Mouse (Mus musculus) thymus, postnatal 0 days (tissue): ENCODE measurements around the gene Itga3. TPM values are rescaled to one million over a fixed set of nuclear protein-coding genes. Genes with fewer than 3 reads are reported as not detected.
A peak's percentile ranks its signal among the peaks of the same experiment; 100 is the strongest.

Source experiments
- DNase-seq: peaks from one replicate; pipeline ENCODE4 v3.0.0-alpha.2; 2015; ENCODE audit warnings: low spot score
- polyA plus RNA-seq: library from polyadenylated mRNA; unstranded; fragments of >200 nt; fragmentation: Nextera tagmentation; extraction: Ambion mirVana; gene quantifications from 2 replicates; pipeline ENCODE4 v1.2.1, GENCODE M21; 2015

The Itga3 gene
- polyA plus RNA-seq, 1 experiment from 2014 or later = 7.0 TPM

DNA sequence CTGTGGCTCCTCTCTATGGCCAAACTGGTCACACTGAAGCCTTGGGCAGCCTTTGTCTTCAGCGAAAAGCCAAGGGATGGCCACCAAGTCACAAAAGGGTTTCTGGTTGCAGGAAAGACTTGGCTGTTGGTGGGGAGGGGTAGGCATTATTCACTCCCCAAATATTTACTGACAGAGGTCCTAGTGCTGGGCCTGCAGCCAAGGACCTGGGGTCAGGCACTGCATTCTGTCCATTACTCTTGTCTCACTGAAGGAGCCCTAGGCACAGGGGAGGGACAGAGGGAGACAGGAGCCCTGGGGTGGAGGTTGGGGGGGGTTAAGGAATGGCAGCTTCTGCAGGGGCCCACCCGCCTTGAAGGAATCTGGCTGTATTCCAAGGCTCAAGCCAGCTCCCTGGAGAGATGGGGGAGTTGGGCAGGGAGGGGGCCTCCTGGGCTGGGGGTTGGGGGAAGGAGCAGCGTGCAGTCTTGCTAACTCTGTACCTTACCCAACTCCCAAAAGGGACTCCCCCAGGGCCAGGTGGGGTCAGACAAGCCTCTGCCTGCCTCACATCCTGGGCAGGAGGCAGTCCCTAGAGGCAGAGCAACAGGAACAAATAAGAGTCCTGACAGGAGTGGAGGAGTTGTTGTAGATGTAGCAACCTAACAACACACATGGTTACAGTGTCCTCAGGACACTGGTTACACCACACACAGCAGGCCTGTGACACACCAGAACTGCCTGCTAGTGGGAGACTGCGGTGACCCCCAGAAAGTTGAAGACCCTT is 20.2 kb upstream of the Itga3 start:
- no peak for DNase-seq

DNA sequence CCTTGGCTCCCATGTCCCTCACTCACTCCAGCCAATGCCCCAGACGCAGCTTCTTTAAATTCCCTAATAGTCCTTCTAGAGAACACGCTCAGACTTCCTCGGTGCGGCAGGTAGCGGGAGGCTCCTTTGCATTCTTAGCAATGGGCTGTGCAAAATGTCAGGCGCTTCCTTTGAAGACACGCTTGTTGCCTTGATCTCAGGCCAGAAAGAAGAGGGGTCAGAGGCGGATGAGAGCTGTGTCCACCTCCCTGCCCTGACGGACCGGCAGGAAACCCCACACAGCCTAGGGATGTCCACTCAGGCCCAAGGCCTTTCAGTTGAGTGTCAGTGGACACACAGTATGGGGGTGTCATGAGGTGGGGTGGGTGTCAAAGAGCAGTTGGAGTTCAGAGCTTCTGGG is 19.0 kb upstream of the Itga3 start:
- no peak for DNase-seq

- DNase-seq = no peak
Observed at GRCm38 (mm10) chr11:95093077-95093476, 16.5 kb upstream of the Itga3 start.

DNA sequence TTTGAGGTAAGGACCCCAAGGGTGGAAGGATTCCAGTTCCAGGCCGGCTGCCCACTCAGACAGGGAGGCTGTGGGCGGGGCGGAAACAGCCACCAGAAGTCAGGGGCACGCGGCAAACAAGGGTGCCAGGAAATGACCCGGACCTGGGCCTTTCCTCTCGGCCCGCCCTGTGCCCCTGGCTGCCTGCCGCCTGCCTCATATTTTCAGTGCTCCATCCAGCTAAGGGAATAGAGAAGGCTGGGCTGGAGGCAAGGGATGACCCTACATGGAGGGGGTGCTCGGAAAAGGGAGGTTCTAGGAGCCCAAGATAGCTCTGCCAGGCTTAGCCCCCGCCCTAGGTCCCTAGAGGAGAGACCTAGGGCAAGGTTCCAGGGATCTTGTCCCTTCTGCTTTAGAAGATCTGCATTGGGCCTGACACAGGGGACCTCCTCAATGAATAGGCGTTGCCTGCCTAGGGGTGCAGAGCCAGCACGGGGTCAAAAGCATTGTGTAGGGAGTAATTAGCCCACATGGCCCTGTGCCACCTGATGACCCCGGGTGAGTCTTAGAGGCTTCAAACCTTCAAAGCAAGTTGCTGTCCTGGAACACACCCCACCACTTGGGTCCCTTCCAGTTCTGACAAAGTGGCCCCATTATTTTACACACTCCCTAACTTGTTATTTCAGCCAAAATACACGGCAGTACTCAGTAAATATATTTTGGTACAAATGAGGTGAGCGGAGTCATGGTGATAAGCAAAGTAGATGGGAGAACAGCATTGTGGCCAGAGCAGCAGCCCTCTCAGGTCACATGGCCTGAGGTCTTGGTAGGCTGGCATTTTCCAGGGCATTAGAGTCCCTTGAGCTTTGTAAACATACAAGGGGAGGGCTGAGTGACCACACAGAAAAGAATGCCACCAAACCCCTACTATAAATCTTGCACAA is 12.5 kb upstream of the Itga3 start:
- no peak for DNase-seq

GRCm38 (mm10) chr11:95088286-95088685 is 11.7 kb upstream of the Itga3 start:
- no peak for DNase-seq

DNA sequence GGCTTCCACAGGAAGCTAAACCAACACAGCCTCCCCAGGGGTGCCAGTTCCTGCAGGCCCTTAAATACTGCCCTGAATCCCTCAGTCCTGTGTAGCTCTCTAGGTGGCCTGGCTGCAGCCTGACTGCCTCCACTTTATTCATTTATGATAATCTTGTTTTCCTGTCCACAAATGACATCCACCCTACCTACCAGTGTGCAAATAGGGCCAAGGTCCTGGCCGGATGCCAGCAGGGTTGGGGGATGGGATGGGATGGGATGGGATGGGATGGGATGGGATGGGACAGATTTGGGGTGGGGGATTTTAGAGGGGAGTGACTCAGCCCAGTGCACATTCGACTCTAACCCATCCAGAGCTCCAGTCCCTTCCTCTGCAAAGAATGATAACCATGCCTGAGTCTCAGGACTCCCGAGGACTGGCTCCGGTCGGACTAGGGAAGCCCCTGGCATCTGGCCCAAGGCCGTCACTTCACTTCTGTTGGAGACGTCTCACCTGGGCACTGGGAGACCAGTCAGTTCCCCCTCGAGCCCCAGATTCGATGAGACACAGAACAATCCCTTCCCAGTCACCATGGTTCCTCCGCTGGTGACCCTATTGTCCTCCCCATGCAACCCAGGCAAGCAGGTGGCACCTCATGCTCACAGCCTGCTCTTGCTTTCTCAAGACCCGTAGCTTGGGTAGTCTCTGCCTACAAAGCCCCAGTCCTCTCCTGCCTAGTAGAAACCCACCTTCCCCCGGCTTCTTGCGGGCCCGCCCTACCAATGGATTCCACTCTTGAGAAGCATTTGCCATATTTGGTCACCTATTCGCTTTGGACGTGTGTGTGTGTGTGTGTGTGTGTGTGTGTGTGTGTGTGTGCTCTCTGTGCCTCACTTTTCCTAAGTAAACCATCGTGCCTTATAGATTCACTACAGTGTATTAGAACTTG is 11.0 kb upstream of the Itga3 start:
- DNase-seq = no peak

DNA sequence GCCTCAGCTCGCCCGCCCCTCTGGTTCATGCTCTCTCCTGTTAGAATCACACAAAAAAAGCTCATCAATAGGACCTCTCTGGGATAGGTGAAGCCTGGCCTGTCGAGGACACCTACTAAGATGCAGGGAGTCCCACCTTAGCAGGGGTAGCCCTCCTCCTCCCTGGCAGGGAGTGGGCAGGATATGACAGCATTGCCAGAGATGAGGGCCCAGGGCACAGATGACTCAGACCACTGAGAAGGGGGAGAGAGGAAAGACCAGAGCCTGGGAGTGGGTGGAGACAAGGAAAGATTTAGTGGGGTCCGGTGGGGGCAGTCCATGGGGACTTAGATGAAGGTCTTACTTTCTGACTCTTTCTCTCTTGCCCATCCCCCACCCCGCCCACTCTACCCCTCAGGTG is 9.6 kb upstream of the Itga3 start:
- no peak for DNase-seq

GRCm38 (mm10) chr11:95085710-95086109 is 9.1 kb upstream of the Itga3 start:
- DNase-seq = no peak

GRCm38 (mm10) chr11:95084811-95085382 is 8.3 kb upstream of the Itga3 start:
- DNase-seq = no peak

DNA sequence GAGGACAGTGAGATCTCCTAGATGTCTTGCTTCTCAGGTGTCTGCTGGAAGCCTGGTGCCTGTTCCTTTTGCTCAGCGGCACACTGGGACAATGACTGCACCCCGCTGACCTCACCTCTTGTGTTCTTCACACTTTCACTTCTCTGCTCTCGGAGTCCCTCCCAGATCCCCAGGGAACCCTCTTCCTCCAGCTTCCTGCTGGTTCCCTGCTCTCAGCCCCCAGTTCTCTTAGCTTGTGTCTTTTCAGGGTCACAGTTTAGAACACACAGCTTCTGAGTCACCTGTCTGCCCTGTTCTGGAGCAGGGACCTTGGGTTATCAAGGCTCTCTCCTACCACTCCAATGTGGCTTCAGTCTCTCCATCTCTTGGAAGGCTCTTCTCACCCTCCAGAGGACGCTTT is 7.6 kb upstream of the Itga3 start:
- no peak for DNase-seq

GRCm38 (mm10) chr11:95082896-95083295 is 6.3 kb upstream of the Itga3 start:
- DNase-seq = peak; percentile 75

DNA sequence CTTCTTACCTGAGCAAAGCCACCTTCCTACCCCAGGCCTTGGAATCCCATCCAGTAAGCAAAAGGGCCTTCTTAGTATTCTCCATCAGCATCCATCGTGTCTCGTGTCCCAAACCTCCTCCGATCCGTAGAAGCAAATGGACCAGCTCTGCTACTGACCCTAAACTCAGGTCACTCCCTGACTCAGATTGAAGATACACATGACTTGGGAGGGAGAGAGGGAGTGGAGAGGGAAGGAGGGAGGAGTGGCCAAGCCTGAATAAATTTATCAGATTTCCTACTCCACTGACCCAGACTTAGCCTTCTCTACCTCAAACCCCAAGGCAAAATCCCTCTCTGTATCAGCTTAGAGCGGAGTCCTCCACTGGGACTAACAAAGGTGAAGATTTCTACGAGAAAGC is 4.2 kb upstream of the Itga3 start:
- DNase-seq = no peak

GRCm38 (mm10) chr11:95079256-95079875 is 2.8 kb upstream of the Itga3 start:
- DNase-seq = no peak

DNA sequence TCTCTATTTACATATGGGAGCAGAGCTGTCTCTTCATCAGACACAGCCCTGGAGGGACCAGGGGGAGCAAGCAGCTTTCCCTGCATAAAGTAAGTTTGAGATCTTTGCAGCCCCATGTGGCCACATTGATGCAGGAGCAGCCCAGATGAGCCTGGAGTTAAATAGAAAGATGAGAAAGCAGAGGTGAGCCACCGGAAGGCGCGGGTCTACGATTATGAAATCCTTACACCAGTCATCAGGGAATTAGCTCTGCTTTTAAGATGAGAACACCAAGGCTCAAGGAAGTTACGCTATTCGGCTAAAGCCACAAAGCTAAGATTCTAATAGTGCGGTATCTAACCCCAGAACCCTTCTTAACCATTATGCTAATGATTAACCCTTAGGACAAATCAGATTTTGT is 1.4 kb upstream of the Itga3 start:
- no peak for DNase-seq

- DNase-seq = peak; percentile 58
Observed at GRCm38 (mm10) chr11:95076041-95076535, 513 bp downstream of the Itga3 start.

- DNase-seq = no peak
Observed at GRCm38 (mm10) chr11:95075197-95076040, 1.2 kb downstream of the Itga3 start.

DNA sequence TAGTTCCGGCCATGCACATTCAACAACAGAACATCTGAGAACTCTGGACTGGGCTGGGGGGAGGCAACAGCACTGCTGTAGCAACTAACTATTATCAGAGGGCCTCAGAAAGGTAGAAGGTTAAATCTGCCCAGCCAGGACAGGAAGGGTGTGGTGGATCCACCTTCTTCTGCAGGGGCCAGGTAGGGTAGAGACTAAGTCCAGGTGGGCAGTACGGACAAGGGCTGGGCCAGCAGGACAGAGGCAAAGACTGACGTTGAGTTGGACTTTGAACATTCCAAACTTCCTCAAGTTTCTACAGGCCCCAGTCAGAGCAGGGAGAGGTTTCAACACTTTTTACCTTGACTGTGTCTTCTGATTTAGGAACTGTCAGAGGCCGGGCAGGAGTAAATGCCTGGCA is 1.9 kb downstream of the Itga3 start:
- no peak for DNase-seq

- no peak for DNase-seq
Observed at GRCm38 (mm10) chr11:95073835-95074234, 2.8 kb downstream of the Itga3 start.

GRCm38 (mm10) chr11:95072804-95073203 is 3.8 kb downstream of the Itga3 start:
- DNase-seq = no peak
